Mouse (Mus musculus): ENCODE results near the gene 4930452B06Rik. TPM values are rescaled to one million over a fixed set of nuclear protein-coding genes. Genes with fewer than 3 reads are reported as not detected.

The 4930452B06Rik gene
- polyA plus RNA-seq (2017; shearing (Covaris generic)): 1 to 10 TPM in 1 of 2 experiments, under 1 TPM in 1; 0.37 to 2.1 TPM

GRCm38 (mm10) chr14:8665636-8666411, at the start of gene 4930452B06Rik:
TSS of gene 4930452B06Rik (minus strand) at chr14:8666240.

